In genomic region chr3:95153874-95154273, GRCm38 (mm10) we compare ENCODE assay signal across 8 mouse cellular contexts. TPM values are rescaled to one million over a fixed set of nuclear protein-coding genes. Genes with fewer than 3 reads are reported as not detected.
DNase-seq lines count a peak whose midpoint lies in the region.

No protein-coding gene starts in this region.

- DNase-seq in heart, adult 11 months = peak; percentile 90
- DNase-seq in heart, postnatal 25 days (ENCODE audit: low spot score) = no peak
- DNase-seq in CD8-positive naive resting alpha-beta T cell, adult 2 months (ENCODE audit: low read depth in 2 of 2, low spot score in 2 of 2) = peak; percentile 72 to 85
- DNase-seq in c-Kit-positive CD71-positive TER-119-positive erythroid progenitor cells, embryonic 14.5 days (ENCODE audit: low spot score) = peak; percentile 65
- DNase-seq in lung, postnatal 36 days = peak; percentile 74
- DNase-seq in thymus, postnatal 4 days = peak; percentile 82
- no peak for DNase-seq in ovary, adult 18-20 months (ENCODE audit: low spot score)
- DNase-seq in layer of hippocampus, adult 9-11 months = no peak

- intact Hi-C loops in heart, postnatal 25 days (cut with DNase I) = no loop called here

RNA-seq across cellular contexts. Expression of gene Sema6c, which starts 6.4 kb away (rescaled TPM):
- 1 to 10 TPM; 7.3 to 9.4 TPM for total RNA-seq in heart, postnatal 25 days (2021)

RNA-seq across cellular contexts. Expression of gene Tnfaip8l2, which starts 11.7 kb away (rescaled TPM):
- total RNA-seq in heart, postnatal 25 days (2021) = 1 to 10 TPM; 2.0 to 2.1 TPM

RNA-seq across cellular contexts. Expression of gene Lysmd1, which starts 20.0 kb away (rescaled TPM):
- 1 to 10 TPM; 6.7 to 7.9 TPM for total RNA-seq in heart, postnatal 25 days (2021)

RNA-seq across cellular contexts. Expression of gene Scnm1, which starts 20.1 kb away (rescaled TPM):
- 10 to 100 TPM; 28.3 to 31.4 TPM for total RNA-seq in heart, postnatal 25 days (2021)

RNA-seq across cellular contexts. Expression of gene Tmod4, which starts 29.6 kb away (rescaled TPM):
- 10 to 100 TPM; 17.3 to 24.5 TPM for total RNA-seq in heart, postnatal 25 days (2021)

Comparison
In these comparisons a context has a peak if more than half of its experiments do, and no peak if none do; other contexts are left out.
1. DNase-seq: peak in heart, adult 11 months (single experiment), CD8-positive naive resting alpha-beta T cell, adult 2 months (2 of 2), c-Kit-positive CD71-positive TER-119-positive erythroid progenitor cells, embryonic 14.5 days (single experiment), lung, postnatal 36 days (single experiment) and thymus, postnatal 4 days (single experiment); none in heart, postnatal 25 days (single experiment), ovary, adult 18-20 months (single experiment) and layer of hippocampus, adult 9-11 months (single experiment).